ENCODE assay signal across 17 mouse cellular contexts in genomic region chr5:66280742-66281141, GRCm38 (mm10). TPM values are rescaled to one million over a fixed set of nuclear protein-coding genes. Genes with fewer than 3 reads are reported as not detected.
DNase-seq lines count a peak whose midpoint lies in the region; ATAC-seq and TF ChIP-seq lines count a peak whose summit lies in the region.
"Had no signal": no experiment of that assay in that cellular context is flagged by ENCODE, and none has a peak within 500 bp of the region (broad histone marks: within the 10 kb centered on the region; RNA-seq: fewer than 3 reads in every experiment).

No protein-coding gene starts in this region.

- H3K9ac ChIP-seq in intestine, postnatal 0 days (ENCODE audit: low read depth, low read length), result no peak overlapping the region
- no peak overlapping the region for H3K9ac ChIP-seq in intestine, embryonic 16.5 days (ENCODE audit: low read depth, low read length)
- H3K9ac ChIP-seq in lung, postnatal 0 days (replicated peaks; ENCODE audit: low read depth), result no peak overlapping the region
- H3K9ac ChIP-seq: limb, embryonic 12.5 days; stomach, embryonic 15.5 days had no signal

- H3K4me2 ChIP-seq in intestine, postnatal 0 days (replicated peaks; ENCODE audit: low read depth), result no peak overlapping the region
- H3K4me2 ChIP-seq in intestine, embryonic 16.5 days (ENCODE audit: low read depth, low read length), result no peak overlapping the region
- H3K4me2 ChIP-seq in lung, postnatal 0 days (replicated peaks; ENCODE audit: low read depth, low read length), result no peak overlapping the region
- H3K4me2 ChIP-seq: limb, embryonic 12.5 days; midbrain, embryonic 11.5 days; stomach, embryonic 15.5 days had no signal

- H3K4me3 ChIP-seq in intestine, postnatal 0 days (ENCODE audit: low read depth, low read length), result no peak overlapping the region
- no peak overlapping the region for H3K4me3 ChIP-seq in intestine, embryonic 16.5 days (ENCODE audit: low read length)
- H3K4me3 ChIP-seq in lung, postnatal 0 days (ENCODE audit: low read depth, low read length), result no peak overlapping the region
- H3K4me3 ChIP-seq: limb, embryonic 12.5 days; stomach, embryonic 15.5 days had no signal

- TF ChIP-seq EP300 in lung, postnatal 0 days (IDR thresholded peaks at IDR 0.05), result no peak

- H3K27me3 ChIP-seq in intestine, postnatal 0 days (replicated peaks; ENCODE audit: control insufficient read depth, insufficient read depth, low read length), result no peaks in the 10 kb centered on the region
- H3K27me3 ChIP-seq in intestine, embryonic 16.5 days (replicated peaks; ENCODE audit: control insufficient read depth, insufficient read depth, low read length), result no peaks in the 10 kb centered on the region
- no peaks in the 10 kb centered on the region for H3K27me3 ChIP-seq in lung, postnatal 0 days (replicated peaks; ENCODE audit: insufficient read depth, low read length)
- H3K27me3 ChIP-seq: limb, embryonic 12.5 days; stomach, embryonic 15.5 days had no signal

- DNase-seq in lung, postnatal 0 days (ENCODE audit: low spot score), result no peak
- no peak for DNase-seq in lung, adult 18-20 months
- DNase-seq in R1 (ENCODE audit: low read depth, low spot score), result peak; percentile 57
- DNase-seq in thymus, postnatal 0 days (ENCODE audit: low spot score), result no peak
- no peak for DNase-seq in right cerebral cortex, adult 18-20 months
- DNase-seq: cerebellum, adult 11 months; kidney, postnatal 4 days; right cerebral cortex, postnatal 4 days; thymus, postnatal 4 days had no signal

- ATAC-seq in intestine, postnatal 0 days, result no peak
- no peak for ATAC-seq in intestine, embryonic 16.5 days
- no peak for ATAC-seq in lung, postnatal 0 days
- peak; percentile 31; the same call in 1 of the 2 replicates for ATAC-seq in megakaryocyte progenitor cell, adult 5-6 weeks (replicated peaks; ENCODE audit: poor library complexity)

- peak; percentile 59 for TF ChIP-seq CTCF in intestine, postnatal 0 days (IDR thresholded peaks at IDR 0.05; ENCODE audit: low read depth)
- peak; percentile 52 for TF ChIP-seq CTCF in lung, postnatal 0 days (IDR thresholded peaks at IDR 0.05)

- WGBS in intestine, postnatal 0 days, result 82% methylated on average over 6 of the region's 6 CpGs
- 78% methylated on average over 6 of the region's 6 CpGs for WGBS in intestine, embryonic 16.5 days
- 73% methylated on average over 6 of the region's 6 CpGs for WGBS in lung, postnatal 0 days

- no peaks in the 10 kb centered on the region for H3K4me1 ChIP-seq in intestine, postnatal 0 days (replicated peaks; ENCODE audit: control insufficient read depth, insufficient read depth, low read length)
- no peaks in the 10 kb centered on the region for H3K4me1 ChIP-seq in intestine, embryonic 16.5 days (ENCODE audit: control insufficient read depth, insufficient read depth, low read length)
- H3K4me1 ChIP-seq in lung, postnatal 0 days (ENCODE audit: insufficient read depth, low read depth, low read length), result no peaks in the 10 kb centered on the region
- H3K4me1 ChIP-seq: limb, embryonic 12.5 days; stomach, embryonic 15.5 days had no signal

- H3K27ac ChIP-seq in intestine, postnatal 0 days (ENCODE audit: low read depth, low read length), result no peak overlapping the region
- H3K27ac ChIP-seq in intestine, embryonic 16.5 days (ENCODE audit: low read length), result no peak overlapping the region
- no peak overlapping the region for H3K27ac ChIP-seq in lung, postnatal 0 days (ENCODE audit: low read length)
- H3K27ac ChIP-seq: limb, embryonic 12.5 days; stomach, embryonic 15.5 days had no signal

- no peaks in the 10 kb centered on the region for H3K9me3 ChIP-seq in intestine, postnatal 0 days (ENCODE audit: control insufficient read depth)
- H3K9me3 ChIP-seq in intestine, embryonic 16.5 days (ENCODE audit: control insufficient read depth, low read length), result 0 out of 2 replicates have a peak, but pooled peaks cover 5% of the 10 kb centered on the region
- no peaks in the 10 kb centered on the region for H3K9me3 ChIP-seq in lung, postnatal 0 days (ENCODE audit: low read length)
- H3K9me3 ChIP-seq: stomach, embryonic 15.5 days had no signal

- H3K36me3 ChIP-seq in intestine, postnatal 0 days (ENCODE audit: control insufficient read depth, insufficient read depth), result no peaks in the 10 kb centered on the region
- no peaks in the 10 kb centered on the region for H3K36me3 ChIP-seq in intestine, embryonic 16.5 days (ENCODE audit: control insufficient read depth, insufficient read depth, low read length)
- H3K36me3 ChIP-seq in lung, postnatal 0 days (ENCODE audit: insufficient read depth, low read length), result no peaks in the 10 kb centered on the region
- H3K36me3 ChIP-seq: limb, embryonic 12.5 days; stomach, embryonic 15.5 days had no signal

RNA-seq across cellular contexts. Expression of gene Nsun7, which starts 21.0 kb away (rescaled TPM):
- 0.05 and 0.09 TPM in 2 replicates for polyA plus RNA-seq in intestine, postnatal 0 days (2015; fragmentation: Nextera tagmentation; extraction: Ambion mirVana)
- polyA plus RNA-seq in intestine, embryonic 16.5 days (2015; fragmentation: Nextera tagmentation; extraction: Ambion mirVana), result 0.13 and 0.17 TPM in 2 replicates
- polyA plus RNA-seq in lung, postnatal 0 days (2015; fragmentation: Nextera tagmentation; extraction: Ambion mirVana), result 0.93 and 1.1 TPM in 2 replicates
- total RNA-seq in megakaryocyte progenitor cell, adult 5-6 weeks (2015), result not detected in 2 replicates
- total RNA-seq in megakaryocyte progenitor cell, adult 5-6 weeks (2017), result 0.17 TPM in 1 of 2 replicates, not detected in the other
- 0.18 and 0.22 TPM in 2 replicates for polyA plus RNA-seq in thymus, postnatal 0 days (2015; fragmentation: Nextera tagmentation; extraction: Ambion mirVana)
- total RNA-seq: heart, adult 18-20 months; heart, postnatal 25 days had no signal
